ENCODE assay signal across 22 mouse cellular contexts in the genomic region with DNA sequence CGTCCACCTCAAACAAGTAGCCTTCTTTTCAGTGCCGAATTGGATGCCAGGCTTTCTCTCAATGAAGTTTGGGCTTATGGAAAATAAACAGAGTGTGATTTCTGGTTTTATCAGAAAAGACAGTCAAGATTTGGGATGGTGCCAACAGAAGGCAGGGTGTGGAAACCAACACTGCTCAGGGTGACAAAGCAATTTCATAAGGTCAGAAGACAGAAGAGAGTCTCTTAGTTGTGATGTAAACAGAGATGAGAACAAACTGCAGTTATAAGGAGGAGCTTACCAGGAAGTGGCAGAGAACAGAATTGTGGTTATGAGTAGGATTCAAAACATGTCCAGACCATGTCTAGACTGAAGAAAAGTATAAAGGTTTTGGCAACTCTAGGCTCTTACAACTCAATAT.
DNase-seq lines count a peak whose midpoint lies in the region; ATAC-seq and TF ChIP-seq lines count a peak whose summit lies in the region.
"Had no signal": no experiment of that assay in that cellular context is flagged by ENCODE, and none has a peak within 500 bp of the region (broad histone marks: within the 10 kb centered on the region; RNA-seq: fewer than 3 reads in every experiment).

No protein-coding gene starts in this region.

- WGBS in liver, embryonic 12.5 days (ENCODE audit: insufficient replicate concordance): 52% methylated on average over 2 of the region's 2 CpGs

- no peaks in the 10 kb centered on the region for H3K4me1 ChIP-seq in liver, embryonic 12.5 days
- H3K4me1 ChIP-seq: forebrain, embryonic 13.5 days; heart, embryonic 13.5 days; limb, embryonic 12.5 days; midbrain, embryonic 15.5 days had no signal

- H3K9ac ChIP-seq in liver, embryonic 12.5 days: no peak overlapping the region
- H3K9ac ChIP-seq: forebrain, embryonic 13.5 days; heart, embryonic 13.5 days; limb, embryonic 12.5 days; lung, embryonic 14.5 days; midbrain, embryonic 15.5 days had no signal

- peak; percentile 68; the same call in 1 of the 2 replicates for ATAC-seq in liver, embryonic 12.5 days
- ATAC-seq: forebrain, embryonic 13.5 days; intestine, postnatal 0 days; midbrain, embryonic 15.5 days had no signal

- H3K4me2 ChIP-seq in liver, embryonic 12.5 days: no peak overlapping the region
- peak overlapping the region; percentile 39 for H3K4me2 ChIP-seq in myocyte (ENCODE audit: low read depth)
- H3K4me2 ChIP-seq: forebrain, embryonic 13.5 days; heart, embryonic 13.5 days; limb, embryonic 12.5 days; lung, embryonic 14.5 days; midbrain, embryonic 15.5 days had no signal

- no peaks in the 10 kb centered on the region for H3K27me3 ChIP-seq in liver, embryonic 12.5 days (replicated peaks)
- no peaks in the 10 kb centered on the region for H3K27me3 ChIP-seq in myocyte (ENCODE audit: control insufficient read depth, insufficient read depth, insufficient read length)
- H3K27me3 ChIP-seq: CH12.LX; forebrain, embryonic 13.5 days; heart, embryonic 13.5 days; limb, embryonic 12.5 days; midbrain, embryonic 15.5 days had no signal

- H3K36me3 ChIP-seq in liver, embryonic 12.5 days: no peaks in the 10 kb centered on the region
- no peaks in the 10 kb centered on the region for H3K36me3 ChIP-seq in myocyte (ENCODE audit: control insufficient read depth, insufficient read depth)
- H3K36me3 ChIP-seq: heart, embryonic 13.5 days; limb, embryonic 12.5 days; midbrain, embryonic 15.5 days had no signal

- no peak for DNase-seq in liver
- peak; percentile 13 for DNase-seq in MN1 (ENCODE audit: low spot score)
- DNase-seq in fat pad, adult 2 months (ENCODE audit: extremely low read depth, low read depth, low spot score): peak; percentile 33
- DNase-seq in urinary bladder, adult 18-20 months (ENCODE audit: low spot score in 2 of 2): no peak
- DNase-seq in c-Kit-positive CD71-positive TER-119-positive erythroid progenitor cells, embryonic 14.5 days (ENCODE audit: low spot score): no peak
- DNase-seq: adrenal gland, postnatal 25 days; B cell, adult 2 months; gastrocnemius, adult 2 months; heart, postnatal 14 days; kidney, postnatal 25 days; lung, postnatal 36 days; thymus, postnatal 14 days had no signal

- H3ac ChIP-seq in myocyte (ENCODE audit: control insufficient read depth, insufficient read length): no peak overlapping the region

- H3K9me3 ChIP-seq in liver, embryonic 12.5 days (replicated peaks): no peaks in the 10 kb centered on the region
- H3K9me3 ChIP-seq: forebrain, embryonic 13.5 days; heart, embryonic 13.5 days; limb, embryonic 12.5 days; midbrain, embryonic 15.5 days had no signal

- TF ChIP-seq POLR2A in myocyte (IDR thresholded peaks at IDR 0.05; ENCODE audit: insufficient read length, low read depth): no peak

- H3K4me3 ChIP-seq in liver, embryonic 12.5 days: no peak overlapping the region
- H3K4me3 ChIP-seq in myocyte: no peak overlapping the region
- H3K4me3 ChIP-seq: forebrain, embryonic 13.5 days; gastrocnemius, adult 2 months; heart, embryonic 13.5 days; layer of hippocampus, adult 2 months; limb, embryonic 12.5 days; midbrain, embryonic 15.5 days had no signal

- no peaks in the 10 kb centered on the region for H3K79me2 ChIP-seq in myocyte (ENCODE audit: control insufficient read depth, insufficient read depth)

- no peak overlapping the region for H3K27ac ChIP-seq in liver, embryonic 12.5 days
- H3K27ac ChIP-seq: forebrain, embryonic 13.5 days; gastrocnemius, adult 2 months; heart, embryonic 13.5 days; layer of hippocampus, adult 2 months; limb, embryonic 12.5 days; midbrain, embryonic 15.5 days had no signal

TF ChIP-seq in myocyte, 11 proteins besides CTCF, POLR2A, EP300 and RAD21:
- TF ChIP-seq SRF (IDR thresholded peaks at IDR 0.05; ENCODE audit: control insufficient read depth, insufficient read length, low read depth) (no peak), TCF3 (IDR thresholded peaks at IDR 0.05; ENCODE audit: insufficient read length, low read depth) (no peak), MYOG (IDR thresholded peaks at IDR 0.05; ENCODE audit: control insufficient read depth in 1 of 3, insufficient read depth in 1 of 3, insufficient read length in 2 of 3, low read depth in 2 of 3) (no peak), MAX (IDR thresholded peaks at IDR 0.05; ENCODE audit: low read depth) (no peak), MYOD1 (IDR thresholded peaks at IDR 0.05; ENCODE audit: control insufficient read depth in 1 of 3, insufficient read length in 2 of 3, low read depth in 2 of 3) (no peak), REST (IDR thresholded peaks at IDR 0.05; ENCODE audit: insufficient read depth, insufficient read length) (no peak), USF1 (IDR thresholded peaks at IDR 0.05; ENCODE audit: low read depth) (no peak), CEBPB (IDR thresholded peaks at IDR 0.05; ENCODE audit: insufficient read depth, poor library complexity, severe bottlenecking) (no peak)

Comparison
In these comparisons a context has a peak if more than half of its experiments do, and no peak if none do; other contexts are left out.
1. DNase-seq: peak in MN1 (single experiment) and fat pad, adult 2 months (single experiment); none in liver (single experiment), urinary bladder, adult 18-20 months (0 of 2) and c-Kit-positive CD71-positive TER-119-positive erythroid progenitor cells, embryonic 14.5 days (single experiment).